Mouse (Mus musculus) intestine, postnatal 0 days (tissue): ENCODE results near the gene Arhgef3. TPM values are rescaled to one million over a fixed set of nuclear protein-coding genes. Genes with fewer than 3 reads are reported as not detected.
A peak's percentile ranks its signal among the peaks of the same experiment; 100 is the strongest.

Experiments used
- ATAC-seq: fragments of 200-750 bp; cut with Nextera tagmentation; 2 replicates; pipeline ENCODE4 v1.8.0; 2017; ENCODE audit warnings: mild to moderate bottlenecking, moderate TSS enrichment, moderate library complexity
- H3K27ac ChIP-seq: fragments of 300-500 bp; sonication (generic); 2 replicates; pipeline ENCODE4 v1.5.1; 2014; ENCODE audit warnings: mild to moderate bottlenecking, low read depth, low read length, moderate library complexity
- H3K27me3 ChIP-seq: fragments of 300-500 bp; sonication (generic); replicated peaks from 2 replicates; pipeline ENCODE4 v1.6.1; 2014; ENCODE audit warnings: low read length, mixed read lengths; ENCODE audit not compliant: control insufficient read depth, insufficient read depth
- H3K36me3 ChIP-seq: fragments of 300-500 bp; sonication (generic); 2 replicates; pipeline ENCODE4 v1.6.1; 2014; ENCODE audit warnings: mild to moderate bottlenecking, moderate library complexity; ENCODE audit not compliant: control insufficient read depth, insufficient read depth
- H3K4me1 ChIP-seq: fragments of 300-500 bp; sonication (generic); replicated peaks from 2 replicates; pipeline ENCODE4 v1.6.1; 2014; ENCODE audit warnings: antibody characterized with exemption, low read length, mixed read lengths; ENCODE audit not compliant: control insufficient read depth, insufficient read depth
- H3K4me2 ChIP-seq: fragments of 300-500 bp; sonication (generic); replicated peaks from 2 replicates; pipeline ENCODE4 v1.6.1; 2014; ENCODE audit warnings: low read depth, mild to moderate bottlenecking, moderate library complexity
- H3K4me3 ChIP-seq: fragments of 300-500 bp; sonication (generic); 2 replicates; pipeline ENCODE4 v1.5.1; 2014; ENCODE audit warnings: low read depth, low read length
- H3K9ac ChIP-seq: fragments of 300-500 bp; sonication (generic); 2 replicates; pipeline ENCODE4 v1.6.1; 2014; ENCODE audit warnings: mild to moderate bottlenecking, low read depth, low read length
- H3K9me3 ChIP-seq: fragments of 300-500 bp; sonication (generic); 2 replicates; pipeline ENCODE4 v1.6.1; 2016; ENCODE audit warnings: mixed run types; ENCODE audit not compliant: control insufficient read depth
- CTCF ChIP-seq: sonication (generic); IDR thresholded peaks from 2 replicates; pipeline ENCODE4 v1.5.1; 2016; ENCODE audit warnings: low read depth, mild to moderate bottlenecking, control low read depth, antibody characterized with exemption, moderate library complexity
- WGBS: fragments of 180-500 bp; shearing (Covaris S2); extraction: QIAGEN DNeasy Blood & Tissue Kit; methylation state at CpG from one replicate; pipeline ENCODE4 v1.1.7; 2014; 5-methylcytosine and 5-hydroxymethylcytosine counted together
- polyA plus RNA-seq: library from polyadenylated mRNA; unstranded; fragments of >200 nt; fragmentation: Nextera tagmentation; extraction: Ambion mirVana; gene quantifications from 2 replicates; pipeline ENCODE4 v1.2.1, GENCODE M21; 2015

The Arhgef3 gene
- polyA plus RNA-seq, 1 experiment from 2014 or later: 12.2 TPM

DNA sequence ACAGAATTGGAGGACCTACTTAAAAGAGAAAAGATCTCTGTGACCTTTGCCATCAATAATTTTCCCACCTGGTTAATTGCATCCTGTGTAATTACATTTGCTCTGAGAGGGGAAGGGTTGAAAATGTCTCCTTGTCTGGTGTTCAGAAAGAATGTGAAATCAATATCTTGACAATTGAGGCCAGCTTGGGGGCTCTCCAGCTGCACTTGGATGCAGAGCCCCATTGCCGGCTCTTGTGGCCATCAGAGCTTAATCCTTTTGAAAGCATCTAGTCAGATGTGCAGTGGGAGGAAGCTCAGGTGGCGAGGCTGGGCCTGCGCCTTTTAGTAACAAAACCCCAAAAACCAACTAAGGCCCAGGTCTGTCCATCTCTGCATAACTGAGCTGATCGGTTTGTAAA is 28.7 kb upstream of the Arhgef3 start:
- Histone ChIP-seq H3K4me2 (no peak overlapping the region), H3K4me1 (no peaks in the 10 kb centered on the region), H3K9me3 (no peaks in the 10 kb centered on the region), H3K4me3 (no peak overlapping the region), H3K27me3 (no peaks in the 10 kb centered on the region), H3K36me3 (0 out of 2 replicates have a peak, but pooled peaks cover 5% of the 10 kb centered on the region), H3K9ac (no peak overlapping the region), H3K27ac (no peak overlapping the region)
- no peak for ATAC-seq
- 73% methylated on average over 4 of the region's 4 CpGs for WGBS
- TF ChIP-seq CTCF: no peak

DNA sequence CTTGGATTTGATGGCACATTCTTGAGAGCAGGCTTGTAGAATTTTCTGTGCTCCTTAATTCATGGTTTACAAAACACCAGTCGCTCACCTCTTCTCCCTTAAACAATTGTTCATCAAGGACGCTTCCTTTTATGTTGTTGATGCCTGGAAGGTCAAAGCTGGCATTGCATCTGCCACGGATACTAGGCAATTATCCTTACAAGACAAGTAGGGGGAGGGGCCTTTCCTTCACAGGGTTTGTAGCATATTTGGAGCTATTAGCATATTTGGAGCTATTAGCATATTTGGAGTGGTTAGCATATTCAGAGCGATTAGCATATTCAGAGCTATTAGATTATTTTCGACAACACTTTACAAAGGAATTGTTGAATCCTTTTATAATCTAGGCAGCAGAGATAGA is 20.5 kb upstream of the Arhgef3 start:
- no peak overlapping the region for H3K9ac ChIP-seq
- no peaks in the 10 kb centered on the region for H3K9me3 ChIP-seq
- no peak overlapping the region for H3K27ac ChIP-seq
- no peak for TF ChIP-seq CTCF
- H3K4me1 ChIP-seq: no peaks in the 10 kb centered on the region
- H3K4me3 ChIP-seq: no peak overlapping the region
- H3K27me3 ChIP-seq: no peaks in the 10 kb centered on the region
- no peak for ATAC-seq
- H3K36me3 ChIP-seq: 0 out of 2 replicates have a peak, but pooled peaks cover 1% of the 10 kb centered on the region
- 79% methylated on average over 5 of the region's 5 CpGs for WGBS
- H3K4me2 ChIP-seq: no peak overlapping the region

DNA sequence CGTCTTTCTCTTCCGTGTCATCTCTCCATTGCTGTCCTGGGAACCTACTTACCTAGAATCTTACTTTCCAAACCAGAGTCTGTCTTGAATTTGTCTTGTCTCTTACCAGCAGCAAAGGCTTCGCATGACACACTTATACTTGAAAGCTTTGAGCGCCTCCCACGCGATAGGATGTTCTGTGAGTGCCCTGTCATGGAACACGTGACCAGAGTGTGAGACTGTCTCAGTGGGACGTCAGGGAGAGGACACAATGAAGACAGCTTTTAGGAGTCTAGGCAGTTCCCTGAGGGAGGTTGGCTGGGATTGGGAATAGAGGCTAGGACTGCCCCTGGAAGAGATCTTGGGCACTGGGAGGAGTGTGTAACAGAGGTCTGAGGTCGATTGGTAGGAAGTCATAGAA is 18.6 kb upstream of the Arhgef3 start:
- no peak for ATAC-seq
- H3K9ac ChIP-seq: no peak overlapping the region

GRCm38 (mm10) chr14:27096779-27097178 is 17.9 kb upstream of the Arhgef3 start:
- Histone ChIP-seq H3K9ac (no peak overlapping the region), H3K27ac (no peak overlapping the region), H3K4me2 (no peak overlapping the region), H3K36me3 (peaks cover 6% of the 10 kb centered on the region; the same call in 1 of the 2 replicates), H3K27me3 (no peaks in the 10 kb centered on the region), H3K4me1 (no peaks in the 10 kb centered on the region), H3K4me3 (no peak overlapping the region), H3K9me3 (no peaks in the 10 kb centered on the region)
- ATAC-seq: peak; percentile 46; the same call in 1 of the 2 replicates
- peak; percentile 94 for TF ChIP-seq CTCF
- 23% methylated on average over 3 of the region's 3 CpGs for WGBS

More for the DNA sequence above, 18.6 kb upstream of the Arhgef3 start:
- WGBS: 77% methylated on average over 9 of the region's 9 CpGs
- no peaks in the 10 kb centered on the region for H3K4me1 ChIP-seq
- no peak overlapping the region for H3K4me3 ChIP-seq
- H3K9me3 ChIP-seq: no peaks in the 10 kb centered on the region
- no peak overlapping the region for H3K4me2 ChIP-seq
- H3K27ac ChIP-seq: no peak overlapping the region
- H3K27me3 ChIP-seq: no peaks in the 10 kb centered on the region
- no peak for TF ChIP-seq CTCF
- H3K36me3 ChIP-seq: peaks cover 6% of the 10 kb centered on the region; the same call in 1 of the 2 replicates

DNA sequence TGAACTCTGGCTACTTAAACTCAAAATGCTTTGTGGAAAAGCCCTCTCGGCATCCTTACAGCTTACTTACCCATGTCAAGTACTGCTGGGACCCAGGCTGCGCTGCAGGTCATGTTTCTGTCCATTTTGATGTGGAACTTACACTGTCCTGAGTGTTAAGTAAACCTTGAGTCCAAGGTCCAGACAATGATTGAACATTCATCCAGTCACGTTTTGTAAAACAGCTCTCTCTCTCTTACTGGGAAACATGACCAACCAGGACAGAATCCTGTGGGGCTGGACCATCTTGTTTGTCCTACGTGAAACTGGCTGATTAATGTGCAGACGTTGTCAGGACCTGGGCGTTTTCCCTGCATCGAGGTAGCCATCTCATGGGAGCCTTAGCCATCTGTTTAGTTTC is 13.0 kb upstream of the Arhgef3 start:
- WGBS: 40% methylated on average over 7 of the region's 7 CpGs
- TF ChIP-seq CTCF: no peak
- no peaks in the 10 kb centered on the region for H3K4me1 ChIP-seq
- H3K4me3 ChIP-seq: no peak overlapping the region
- no peaks in the 10 kb centered on the region for H3K9me3 ChIP-seq
- no peak overlapping the region for H3K4me2 ChIP-seq
- H3K27ac ChIP-seq: no peak overlapping the region
- H3K27me3 ChIP-seq: no peaks in the 10 kb centered on the region
- peaks cover 6% of the 10 kb centered on the region; the same call in 1 of the 2 replicates for H3K36me3 ChIP-seq
- H3K9ac ChIP-seq: no peak overlapping the region
- 0 out of 2 replicates have a peak, but pooled peaks have one; percentile 22 for ATAC-seq

- no peak overlapping the region for H3K9ac ChIP-seq
- no peak for ATAC-seq
- H3K27me3 ChIP-seq: no peaks in the 10 kb centered on the region
- H3K9me3 ChIP-seq: no peaks in the 10 kb centered on the region
- 80% methylated on average over 6 of the region's 6 CpGs for WGBS
- no peak overlapping the region for H3K27ac ChIP-seq
- H3K4me3 ChIP-seq: no peak overlapping the region
- TF ChIP-seq CTCF: no peak
- no peak overlapping the region for H3K4me2 ChIP-seq
- H3K36me3 ChIP-seq: peaks cover 6% of the 10 kb centered on the region; the same call in 1 of the 2 replicates
- no peaks in the 10 kb centered on the region for H3K4me1 ChIP-seq
Measured at GRCm38 (mm10) chr14:27102720-27103119, 12.0 kb upstream of the Arhgef3 start.
